In the genomic region with DNA sequence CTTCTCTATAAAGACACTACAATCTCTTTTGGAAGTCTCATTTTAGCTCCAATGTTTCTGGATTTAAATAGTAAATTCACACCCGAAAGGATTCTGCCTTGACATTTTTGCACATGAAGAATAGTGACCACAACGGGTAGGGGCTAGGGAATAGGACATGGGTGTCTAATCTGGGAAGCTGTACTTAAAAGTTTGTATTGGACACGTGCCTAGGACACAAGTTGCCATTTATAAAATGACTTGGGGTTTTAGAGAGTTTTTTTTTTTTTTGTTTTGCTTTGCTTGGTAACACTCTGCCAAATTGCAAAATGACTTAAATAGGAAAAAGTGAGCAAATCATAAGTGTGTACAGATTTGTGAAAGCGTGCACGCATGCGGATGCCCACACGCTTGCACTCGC, we compare ENCODE assay signal across 12 mouse cellular contexts.
"Had no signal": no experiment of that assay in that cellular context is flagged by ENCODE, and none has a peak within 500 bp of the region (broad histone marks: within the 10 kb centered on the region; RNA-seq: fewer than 3 reads in every experiment).

No protein-coding gene starts in this region.

- DNase-seq: kidney, adult 8-10 months; retina, postnatal 1 day; right cerebral cortex, postnatal 4 days; spleen, adult 18-20 months; thymus, adult 2 months; thymus, postnatal 25 days had no signal

- H3K27ac ChIP-seq: limb, embryonic 15.5 days; liver, embryonic 12.5 days; lung, embryonic 15.5 days; midbrain, embryonic 12.5 days; neural tube, embryonic 13.5 days had no signal

- H3K4me1 ChIP-seq: limb, embryonic 15.5 days; liver, embryonic 12.5 days had no signal

- H3K4me3 ChIP-seq: limb, embryonic 15.5 days; liver, embryonic 12.5 days; lung, embryonic 15.5 days; midbrain, embryonic 12.5 days; neural tube, embryonic 13.5 days had no signal

- H3K36me3 ChIP-seq: limb, embryonic 15.5 days; liver, embryonic 12.5 days; lung, embryonic 15.5 days; midbrain, embryonic 12.5 days; neural tube, embryonic 13.5 days had no signal

- H3K27me3 ChIP-seq: limb, embryonic 15.5 days; liver, embryonic 12.5 days; lung, embryonic 15.5 days; midbrain, embryonic 12.5 days; neural tube, embryonic 13.5 days had no signal

- ATAC-seq: liver, embryonic 12.5 days; midbrain, embryonic 16.5 days had no signal

- H3K9me3 ChIP-seq: limb, embryonic 15.5 days; liver, embryonic 12.5 days; lung, embryonic 15.5 days; midbrain, embryonic 12.5 days; neural tube, embryonic 13.5 days had no signal
